Comparison of ENCODE assay signal across 10 mouse cellular contexts in the genomic region with DNA sequence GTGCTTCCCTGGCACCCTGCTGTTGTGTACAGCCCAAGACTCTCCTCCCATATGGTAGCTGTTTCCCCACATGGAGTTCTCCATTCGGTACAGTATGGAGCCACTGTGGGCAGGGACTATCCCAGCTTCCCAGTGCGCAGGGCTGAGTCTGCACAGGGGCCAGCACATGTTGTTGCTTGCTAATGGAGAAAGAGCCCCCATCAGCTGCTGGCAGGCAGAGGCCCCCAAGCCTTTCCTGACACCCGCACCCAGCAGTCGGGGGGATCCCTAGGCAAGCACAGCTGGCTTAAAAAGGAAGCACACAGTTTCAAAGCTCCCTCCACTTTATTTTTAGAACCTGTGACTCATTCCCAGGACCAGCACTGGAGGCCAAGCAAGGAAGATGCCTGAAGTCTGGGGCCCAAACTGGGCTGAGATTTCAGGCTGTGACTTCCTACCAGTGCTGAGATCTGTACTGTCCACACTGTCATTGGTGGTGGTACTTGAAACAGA. TPM values are rescaled to one million over a fixed set of nuclear protein-coding genes. Genes with fewer than 3 reads are reported as not detected.
DNase-seq lines count a peak whose midpoint lies in the region; TF ChIP-seq lines count a peak whose summit lies in the region.
"Had no signal": no experiment of that assay in that cellular context is flagged by ENCODE, and none has a peak within 500 bp of the region (broad histone marks: within the 10 kb centered on the region; RNA-seq: fewer than 3 reads in every experiment).

No protein-coding gene starts in this region.

- DNase-seq in gastrocnemius, adult 18-20 months (ENCODE audit: low spot score): peak; percentile 50
- no peak for DNase-seq in gastrocnemius, postnatal 36 days
- DNase-seq in layer of hippocampus, adult 8-10 months (ENCODE audit: low spot score in 2 of 2): peak; percentile 66 to 70
- no peak for DNase-seq in ovary, postnatal 14 days (ENCODE audit: low spot score)
- no peak for DNase-seq in cerebellum, postnatal 4 days (ENCODE audit: low spot score in 2 of 2)

- no peaks in the 10 kb centered on the region for H3K36me3 ChIP-seq in C2C12 (ENCODE audit: control insufficient read depth, insufficient read depth)
- no peaks in the 10 kb centered on the region for H3K36me3 ChIP-seq in small intestine, adult 2 months (ENCODE audit: control insufficient read depth, insufficient read depth, low read length)

- TF ChIP-seq CTCF in C2C12 (IDR thresholded peaks at IDR 0.05; ENCODE audit: control insufficient read depth, insufficient read depth, insufficient read length): no peak
- TF ChIP-seq CTCF in embryonic fibroblast, embryonic 13.5 days (IDR thresholded peaks at IDR 0.05; ENCODE audit: borderline replicate concordance, insufficient read depth, low read length): no peak
- no peak for TF ChIP-seq CTCF in small intestine, adult 2 months (IDR thresholded peaks at IDR 0.05; ENCODE audit: extremely low read depth, insufficient read length, insufficient replicate concordance, low read depth, low read length)

- peaks cover 39% of the 10 kb centered on the region for H3K4me1 ChIP-seq in embryonic fibroblast, embryonic 13.5 days (ENCODE audit: control insufficient read depth, insufficient read depth, low read length)
- H3K4me1 ChIP-seq in small intestine, adult 2 months (ENCODE audit: control insufficient read depth, insufficient read depth, insufficient read length, low read length): 0 out of 2 replicates have a peak, but pooled peaks cover 3% of the 10 kb centered on the region

- H3K27ac ChIP-seq in embryonic fibroblast, embryonic 13.5 days (ENCODE audit: insufficient read depth, low read length): peak overlapping the region; percentile 61
- peak overlapping the region; percentile 15 for H3K27ac ChIP-seq in small intestine, adult 2 months (ENCODE audit: insufficient read depth, low read depth, low read length)

- no peaks in the 10 kb centered on the region for H3K79me2 ChIP-seq in C2C12 (ENCODE audit: control insufficient read depth, insufficient read depth)

- H3K79me3 ChIP-seq in C2C12 (ENCODE audit: low read depth): no peaks in the 10 kb centered on the region

- intact Hi-C loops in gastrocnemius, postnatal 36 days (cut with DNase I): no loop called here

- H3ac ChIP-seq in C2C12 (ENCODE audit: control insufficient read depth, insufficient read length, low read depth): peak overlapping the region; percentile 5

- no peaks in the 10 kb centered on the region for H3K27me3 ChIP-seq in C2C12 (ENCODE audit: control insufficient read depth, insufficient read depth, insufficient read length)
- H3K27me3 ChIP-seq in small intestine, adult 2 months (ENCODE audit: control insufficient read depth, insufficient read depth, low read length): no peaks in the 10 kb centered on the region

- 67% methylated on average over 4 of the region's 4 CpGs for WGBS in small intestine, adult 2 months

- no peak overlapping the region for H3K4me3 ChIP-seq in C2C12 (ENCODE audit: insufficient read depth, poor library complexity, severe bottlenecking)
- H3K4me3 ChIP-seq in embryonic fibroblast, embryonic 13.5 days (ENCODE audit: insufficient read depth, low read length): no peak overlapping the region
- H3K4me3 ChIP-seq in small intestine, adult 2 months (ENCODE audit: low read depth, low read length): no peak overlapping the region

- no peak for TF ChIP-seq POLR2A in embryonic fibroblast, embryonic 13.5 days (IDR thresholded peaks at IDR 0.05; ENCODE audit: low read depth, low read length)
- TF ChIP-seq POLR2A in small intestine, adult 2 months (IDR thresholded peaks at IDR 0.05; ENCODE audit: low read depth, low read length): no peak

TF ChIP-seq in C2C12, 6 proteins besides CTCF, POLR2A, EP300 and RAD21:
- TF ChIP-seq MYOG (IDR thresholded peaks at IDR 0.05; ENCODE audit: control insufficient read depth, extremely low read depth, insufficient read length): no peak
- no peak for TF ChIP-seq CEBPB (IDR thresholded peaks at IDR 0.05; ENCODE audit: low read depth)
- TF ChIP-seq FOSL1 (IDR thresholded peaks at IDR 0.05; ENCODE audit: insufficient read depth, low read length, poor library complexity, severe bottlenecking): no peak
- no peak for TF ChIP-seq MYOD1 (IDR thresholded peaks at IDR 0.05; ENCODE audit: control insufficient read depth, insufficient read length, low read depth)
- TF ChIP-seq MAX (IDR thresholded peaks at IDR 0.05): no peak
- TF ChIP-seq USF1 (IDR thresholded peaks at IDR 0.05; ENCODE audit: low read depth): no peak
TF ChIP-seq in C2C12: peak in this region for 0.

RNA-seq across cellular contexts. Expression of gene 1810010D01Rik, which starts 9.7 kb away (rescaled TPM):
- not detected for total RNA-seq in gastrocnemius, adult 18-20 months (2021)
- not detected for total RNA-seq in gastrocnemius, postnatal 36 days (2021)
- not detected for polyA plus RNA-seq in C2C12 (2012; fragmentation: generic; extraction: Trizol)
- not detected in 2 replicates for polyA plus RNA-seq in embryonic fibroblast, embryonic 13.5 days (2011; ENCODE audit: insufficient read length, low read depth, missing spikeins)
- 1 to 10 TPM in 2 of 4 experiments, under 1 TPM in 1, not detected in 1; 0.62 to 1.6 (median 1.3) TPM for total RNA-seq in layer of hippocampus, adult 8-10 months (2022)
- 11.2 and 20.5 TPM in 2 replicates for polyA plus RNA-seq in small intestine, adult 2 months (2012; rRNA removed)
- total RNA-seq: hematopoietic stem cell, adult 5-6 weeks; MEL had no signal

Comparison
In these comparisons a context has a peak if more than half of its experiments do, and no peak if none do; other contexts are left out.
1. DNase-seq: peak in gastrocnemius, adult 18-20 months (single experiment) and layer of hippocampus, adult 8-10 months (2 of 2); none in gastrocnemius, postnatal 36 days (0 of 2), ovary, postnatal 14 days (single experiment) and cerebellum, postnatal 4 days (0 of 2).